Mouse (Mus musculus): Measurements from ENCODE around the gene Agap2. TPM values are rescaled to one million over a fixed set of nuclear protein-coding genes. Genes with fewer than 3 reads are reported as not detected.
A peak's percentile ranks its signal among the peaks of the same experiment; 100 is the strongest.

The Agap2 gene
- total RNA-seq, 2 experiments from 2014 or later: 807 to 841 TPM

DNA sequence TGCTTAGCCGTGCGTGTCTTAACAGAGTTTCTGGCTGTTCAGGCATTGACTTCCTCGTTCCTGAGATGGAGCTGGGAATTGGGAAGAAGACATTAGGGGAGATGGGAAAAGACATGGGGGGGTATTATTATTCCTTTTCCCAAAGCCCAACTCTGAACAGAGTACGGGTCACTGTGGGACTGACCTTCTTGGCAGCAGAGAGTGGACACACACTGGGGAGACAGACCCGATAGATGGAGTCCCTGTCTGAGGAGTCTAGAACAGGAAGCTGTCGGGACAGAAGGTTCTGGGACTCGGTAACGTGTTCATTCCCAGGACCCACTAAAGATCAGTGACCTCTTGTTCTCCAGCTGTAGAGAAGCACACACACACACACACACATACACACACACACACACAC is 567 bp downstream of the Agap2 start:
- no peak for DNase-seq (ENCODE audit: low spot score in 2 of 2)

DNA sequence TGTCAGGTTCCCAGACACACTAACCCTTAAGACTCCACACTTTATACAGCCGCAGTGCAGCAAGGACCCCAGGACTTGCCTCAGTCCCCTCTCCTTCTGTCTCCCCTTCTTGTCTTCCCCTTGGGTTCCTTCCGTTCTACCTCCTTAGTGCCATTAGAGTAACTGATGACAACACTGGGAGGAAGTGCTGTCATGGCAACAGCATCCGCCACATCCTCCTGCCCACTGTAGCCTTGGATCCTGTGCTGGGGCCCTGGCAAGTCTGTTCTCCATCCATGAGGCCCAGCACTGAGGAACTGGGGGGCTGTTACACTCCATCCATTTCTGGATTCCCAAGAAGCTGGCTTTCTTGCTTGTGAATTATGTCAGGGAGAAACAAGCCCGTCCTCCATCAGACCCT is 998 bp downstream of the Agap2 start:
- no peak for DNase-seq (ENCODE audit: low spot score in 2 of 2)

DNA sequence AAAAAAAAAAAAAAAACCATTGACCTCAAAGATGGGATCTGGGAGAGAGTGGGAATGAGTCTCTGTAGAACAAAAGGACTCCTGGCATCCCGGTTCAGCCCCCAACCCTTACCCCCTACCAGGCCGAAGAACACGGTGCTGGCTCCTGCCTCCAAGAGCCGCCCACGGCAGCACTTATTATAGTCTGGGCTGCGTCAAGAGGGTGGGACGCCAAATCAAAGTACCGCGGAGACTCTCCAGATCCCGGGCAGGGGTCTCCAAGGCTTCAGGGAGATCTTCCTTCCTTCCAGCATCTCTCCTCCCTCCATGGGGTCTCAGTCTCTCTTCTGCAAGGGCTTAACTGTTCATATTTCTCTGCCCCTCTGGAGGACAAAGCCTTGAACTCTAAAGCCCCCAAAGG is 2.4 kb downstream of the Agap2 start:
- DNase-seq (ENCODE audit: low spot score in 2 of 2): no peak

DNA sequence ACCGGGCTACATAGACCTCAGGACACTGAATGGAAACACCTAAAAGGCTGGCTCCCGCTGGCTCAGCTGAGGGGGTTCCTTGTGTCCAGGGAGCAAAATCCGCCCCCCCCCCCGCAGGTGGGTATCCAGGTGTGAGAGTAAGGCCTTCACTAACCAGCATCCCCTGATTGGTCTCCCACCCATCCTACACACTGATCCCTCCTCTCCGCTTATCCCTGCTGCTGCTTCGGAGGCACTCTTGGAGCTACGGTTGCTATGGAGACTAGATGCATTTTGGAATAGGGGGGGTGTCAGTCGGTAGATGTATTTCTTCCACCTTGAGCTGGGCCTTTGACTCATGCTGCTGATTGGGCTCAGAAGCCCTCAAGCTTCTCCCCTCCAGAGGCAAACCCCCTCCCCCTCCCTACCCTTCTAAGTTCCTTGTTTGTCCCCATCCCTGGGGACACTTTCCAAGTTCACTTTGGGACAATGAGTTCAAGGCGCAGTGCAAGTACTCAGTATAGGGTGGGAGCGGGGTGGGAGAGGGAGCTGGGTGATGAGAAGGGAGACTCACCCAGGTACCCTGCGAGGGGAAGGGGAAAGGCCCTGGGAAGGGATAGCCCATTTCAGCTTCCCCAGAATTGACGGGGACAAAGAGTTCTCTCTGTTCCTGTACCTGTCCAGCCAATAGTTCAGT is 3.1 kb downstream of the Agap2 start:
- peak in 1 of 2 experiments; percentile 77 for DNase-seq (ENCODE audit: low spot score in 2 of 2)

DNA sequence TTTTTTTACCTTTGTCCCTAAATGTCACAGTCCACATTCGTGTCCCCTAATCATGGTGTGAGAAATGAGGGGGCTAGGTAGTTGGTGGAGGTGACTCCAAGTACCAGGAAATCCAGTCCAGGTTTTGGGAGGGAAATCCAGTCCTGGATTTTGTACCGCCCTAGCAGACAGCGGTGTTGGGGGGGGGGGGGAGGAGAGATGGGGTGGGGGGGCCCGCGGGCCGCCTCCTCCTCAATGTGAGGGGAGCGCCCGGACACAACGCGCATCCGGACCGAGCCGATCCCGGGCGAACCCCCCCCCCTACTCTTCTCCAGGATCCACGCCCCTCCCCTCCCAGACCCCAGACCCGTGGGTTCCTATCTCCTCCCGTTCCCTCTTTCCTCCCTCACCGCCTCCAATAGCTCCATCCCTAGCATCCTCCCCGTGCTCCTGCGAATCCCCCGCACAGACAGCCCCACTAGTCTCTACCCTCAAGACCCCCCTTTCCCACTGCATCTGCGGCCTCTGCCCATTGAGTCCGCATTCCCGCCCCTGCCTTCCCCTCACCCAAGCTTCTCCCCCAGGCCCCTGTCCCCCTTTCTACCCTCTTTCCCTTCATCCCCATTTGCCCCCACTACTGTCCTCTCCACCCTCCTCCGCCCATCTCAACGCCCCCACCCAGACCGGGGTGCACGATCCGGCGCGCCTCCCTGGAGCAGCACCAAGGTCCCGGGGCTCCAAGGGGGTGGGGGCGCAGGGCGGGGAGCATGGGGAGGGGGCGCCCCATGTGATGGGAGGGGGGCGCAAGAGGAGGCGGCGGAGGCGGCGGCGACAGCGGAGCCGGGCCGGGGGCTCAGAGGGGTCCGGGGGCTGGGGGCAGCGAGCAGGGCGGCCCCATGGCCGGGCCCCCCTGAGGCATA is 3.8 kb downstream of the Agap2 start:
- DNase-seq (ENCODE audit: low spot score in 2 of 2): peak in 1 of 2 experiments; percentile 80

DNA sequence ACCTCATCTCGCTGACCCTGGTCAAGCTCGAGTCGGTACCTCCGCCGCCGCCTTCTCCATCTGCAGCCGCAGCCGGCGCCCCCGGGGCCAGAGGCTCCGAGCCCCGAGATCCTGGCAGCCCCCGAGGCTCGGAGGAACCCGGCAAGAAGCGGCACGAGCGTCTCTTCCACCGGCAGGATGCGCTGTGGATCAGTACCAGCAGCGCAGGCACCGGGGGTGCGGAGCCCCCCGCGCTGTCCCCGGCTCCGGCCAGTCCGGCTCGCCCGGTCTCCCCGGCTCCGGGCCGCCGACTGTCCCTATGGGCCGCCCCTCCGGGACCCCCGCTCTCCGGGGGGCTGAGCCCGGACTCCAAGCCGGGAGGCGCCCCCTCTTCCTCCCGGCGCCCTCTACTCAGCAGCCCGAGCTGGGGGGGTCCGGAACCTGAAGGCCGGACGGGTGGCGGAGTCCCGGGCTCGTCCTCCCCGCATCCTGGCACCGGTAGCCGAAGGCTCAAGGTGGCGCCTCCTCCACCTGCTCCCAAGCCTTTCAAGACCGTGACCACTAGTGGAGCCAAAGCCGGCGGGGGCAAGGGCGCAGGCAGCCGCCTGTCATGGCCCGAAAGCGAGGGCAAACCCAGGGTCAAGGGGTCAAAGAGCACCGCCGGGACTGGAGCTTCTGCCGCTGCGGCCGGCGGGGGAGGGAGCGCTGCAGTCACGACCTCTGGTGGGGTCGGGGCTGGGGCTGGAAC is 4.7 kb downstream of the Agap2 start:
- no peak for DNase-seq (ENCODE audit: low spot score in 2 of 2)

DNA sequence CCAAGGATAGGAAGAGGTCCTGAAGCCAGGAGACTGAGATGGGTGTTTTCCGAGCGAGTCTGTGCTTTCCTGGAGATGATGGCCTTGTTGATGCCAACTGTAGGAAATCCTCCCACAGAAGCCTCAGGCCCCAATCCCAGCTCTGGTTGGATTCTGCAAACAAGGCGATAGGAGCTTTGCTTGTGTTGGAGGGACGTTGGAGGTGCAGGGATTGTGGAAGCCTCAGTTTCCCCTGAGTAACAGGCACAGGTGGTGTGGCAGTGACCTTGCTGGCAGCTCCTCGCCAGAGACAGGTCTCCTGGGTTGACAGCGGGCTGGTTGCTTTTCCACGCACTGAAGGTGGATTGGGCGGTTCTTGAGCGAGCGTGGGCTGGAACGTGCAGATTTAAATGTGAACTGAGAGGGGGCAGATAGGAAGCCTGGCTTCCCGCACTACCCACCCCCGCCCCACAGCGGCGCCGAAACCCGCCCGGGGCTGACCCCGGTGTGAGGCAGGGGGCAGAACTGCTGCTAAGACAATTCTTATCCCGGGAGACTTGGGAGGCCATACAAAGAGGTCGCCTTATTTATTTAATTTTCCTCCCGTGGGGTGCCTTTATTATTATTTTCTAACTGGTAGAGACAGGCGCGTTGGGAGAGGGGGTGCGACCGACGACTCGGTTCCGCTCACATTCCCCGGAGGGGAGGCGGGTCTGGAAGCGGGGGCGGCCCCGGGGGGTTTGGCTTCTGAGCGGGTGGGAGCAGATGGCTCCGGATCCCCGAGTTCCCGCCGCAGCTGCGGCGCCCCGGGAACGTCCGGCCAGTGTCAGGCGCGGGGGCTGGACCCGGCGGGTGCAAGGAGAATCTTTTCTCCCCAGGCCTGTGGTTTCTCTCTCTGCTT is 6.1 kb downstream of the Agap2 start:
- peak in 1 of 2 experiments; percentile 80 for DNase-seq (ENCODE audit: low spot score in 2 of 2)

DNA sequence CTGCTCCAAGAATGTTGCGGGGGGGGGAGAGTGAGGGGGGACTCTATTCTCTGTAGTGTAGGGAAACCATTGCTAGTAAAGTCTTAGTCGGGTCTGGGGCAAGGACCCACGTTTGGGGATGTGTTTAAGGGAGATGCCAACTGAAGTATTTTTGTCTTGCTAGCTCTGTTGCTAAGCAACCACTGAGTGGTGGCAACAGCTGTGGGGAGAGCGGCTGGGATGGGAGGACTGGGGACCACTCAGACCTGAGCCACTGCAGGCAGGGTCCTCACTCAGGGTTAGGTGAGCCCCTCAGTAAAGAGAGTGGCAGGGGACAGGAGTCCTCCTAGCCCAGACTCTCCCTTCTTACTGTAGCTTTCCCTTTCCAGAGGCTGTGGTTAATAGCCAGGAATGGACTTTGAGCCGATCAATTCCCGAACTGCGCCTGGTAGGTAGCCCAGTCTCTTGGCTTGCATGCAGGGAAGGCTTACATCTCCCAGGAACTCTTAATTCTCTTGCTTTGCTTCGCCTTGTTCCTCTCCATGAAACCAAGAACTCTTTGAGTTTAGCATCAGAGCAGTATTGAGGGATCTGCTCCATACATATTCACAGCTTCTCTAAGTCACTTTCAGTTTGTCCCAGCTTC is 7.0 kb downstream of the Agap2 start:
- DNase-seq (ENCODE audit: low spot score in 2 of 2): no peak

DNA sequence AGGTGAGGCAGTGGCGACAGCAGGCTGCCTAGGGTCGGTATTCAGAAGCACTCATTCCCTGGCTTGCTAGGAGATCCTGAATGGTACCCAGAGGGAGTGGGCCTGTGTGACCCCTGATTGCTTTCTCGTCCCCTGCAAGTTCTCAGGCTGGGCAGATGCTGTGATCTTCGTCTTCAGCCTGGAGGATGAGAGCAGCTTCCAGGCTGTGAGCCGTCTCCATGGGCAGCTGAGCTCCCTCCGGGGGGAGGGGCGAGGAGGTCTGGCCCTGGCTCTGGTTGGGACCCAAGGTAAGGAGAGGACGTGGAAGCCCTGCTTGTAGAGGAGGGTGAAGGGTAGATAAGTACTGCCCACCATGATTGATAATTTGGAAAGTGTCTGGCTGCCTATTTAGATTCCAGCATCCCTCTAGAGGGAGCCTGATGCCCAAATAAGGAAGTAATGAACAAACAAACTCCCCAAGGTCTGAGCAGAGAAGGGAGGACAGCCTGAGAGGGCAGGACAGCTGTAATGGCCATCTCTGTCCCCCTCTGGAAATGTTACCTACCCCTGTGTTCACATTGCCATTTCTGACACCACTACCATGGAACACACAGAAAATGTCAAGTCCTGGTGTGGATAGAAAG is 8.3 kb downstream of the Agap2 start:
- DNase-seq (ENCODE audit: low spot score in 2 of 2): no peak

DNA sequence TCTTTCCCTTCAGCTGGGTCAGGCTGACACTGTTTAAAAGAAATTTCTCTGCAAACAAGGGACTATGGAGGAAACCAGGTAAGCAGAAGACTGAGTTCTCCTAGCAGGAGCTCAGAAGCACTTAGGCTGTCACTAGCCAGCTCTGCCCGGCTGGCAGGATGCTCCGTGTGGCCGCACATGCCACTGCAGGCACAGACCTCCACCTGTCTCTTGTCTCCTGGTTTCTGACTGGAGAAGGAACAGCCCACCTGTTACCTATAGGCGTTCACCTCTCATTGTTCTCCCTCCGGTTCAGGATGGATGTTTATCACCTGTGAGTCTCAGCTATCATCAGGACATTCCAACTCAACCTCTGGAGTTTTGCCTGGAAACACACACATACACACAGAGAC is 8.8 kb downstream of the Agap2 start:
- DNase-seq (ENCODE audit: low spot score in 2 of 2): no peak

DNA sequence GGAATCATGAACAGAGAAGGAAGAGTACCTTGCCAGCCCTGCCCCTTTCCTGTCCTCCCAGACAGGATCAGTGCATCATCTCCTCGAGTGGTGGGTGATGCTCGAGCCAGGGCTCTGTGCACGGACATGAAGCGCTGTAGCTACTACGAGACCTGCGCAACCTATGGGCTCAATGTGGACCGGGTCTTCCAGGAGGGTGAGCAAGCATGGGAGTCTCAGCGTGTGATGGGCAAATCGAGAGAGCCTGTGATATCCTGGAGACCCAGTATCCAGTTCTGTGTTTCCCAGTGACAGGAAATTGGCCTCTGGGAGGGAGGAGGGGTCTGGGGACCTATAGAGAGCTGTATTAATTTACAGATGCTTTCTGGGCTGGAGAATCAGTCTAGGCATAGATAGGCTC is 10.0 kb downstream of the Agap2 start:
- DNase-seq (ENCODE audit: low spot score in 2 of 2): no peak

DNA sequence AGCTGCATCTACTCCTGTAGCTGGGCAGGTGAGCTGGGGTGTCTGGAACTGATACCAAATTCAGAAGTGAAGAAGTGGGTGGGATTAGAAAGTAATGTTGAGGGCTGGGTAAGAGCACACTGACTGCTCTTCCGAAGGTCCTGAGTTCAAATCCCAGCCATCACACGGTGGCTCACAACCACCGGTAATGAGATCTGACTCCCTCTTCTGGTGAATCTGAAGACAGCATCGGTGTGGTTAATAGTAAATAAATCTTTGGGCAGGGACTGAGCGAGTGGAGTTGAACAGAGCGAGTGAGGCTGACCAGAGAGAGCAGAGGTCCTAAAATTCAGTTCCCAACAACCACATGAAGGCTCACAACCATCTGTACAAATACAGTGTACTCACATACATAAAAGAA is 10.5 kb downstream of the Agap2 start:
- no peak for DNase-seq (ENCODE audit: low spot score in 2 of 2)

DNA sequence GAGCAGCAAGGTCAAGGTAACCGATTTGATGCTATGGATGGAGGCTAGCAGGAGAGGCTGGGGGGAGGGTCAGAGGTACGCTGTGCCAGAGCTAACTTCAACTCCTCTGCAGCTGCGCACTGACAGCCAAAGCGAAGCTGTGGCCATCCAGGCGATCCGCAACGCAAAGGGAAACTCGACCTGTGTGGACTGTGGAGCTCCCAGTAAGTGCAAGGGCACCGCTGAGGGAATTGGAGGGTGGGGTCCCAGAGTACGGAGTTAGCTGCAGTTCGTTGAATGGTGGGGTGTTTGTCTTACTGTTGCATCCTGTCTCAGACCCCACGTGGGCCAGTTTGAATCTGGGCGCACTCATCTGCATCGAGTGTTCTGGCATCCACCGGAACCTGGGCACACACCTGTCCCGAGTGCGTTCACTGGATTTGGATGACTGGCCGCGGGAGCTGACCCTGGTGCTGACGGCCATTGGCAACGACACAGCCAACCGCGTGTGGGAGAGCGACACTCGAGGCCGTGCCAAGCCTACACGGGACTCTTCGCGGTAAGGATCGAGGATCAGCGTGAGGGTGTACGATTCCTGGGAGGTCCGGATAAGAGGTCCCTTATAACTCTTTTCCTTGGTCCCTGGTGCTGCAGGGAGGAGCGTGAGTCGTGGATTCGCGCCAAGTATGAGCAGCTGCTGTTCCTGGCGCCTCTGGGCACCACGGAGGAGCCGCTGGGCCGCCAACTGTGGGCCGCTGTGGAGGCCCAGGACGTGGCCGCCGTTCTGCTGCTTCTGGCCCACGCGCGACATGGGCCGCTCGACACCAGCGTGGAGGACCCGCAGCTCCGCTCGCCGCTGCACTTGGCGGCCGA is 15.7 kb downstream of the Agap2 start:
- no peak for DNase-seq (ENCODE audit: low spot score in 2 of 2)

DNA sequence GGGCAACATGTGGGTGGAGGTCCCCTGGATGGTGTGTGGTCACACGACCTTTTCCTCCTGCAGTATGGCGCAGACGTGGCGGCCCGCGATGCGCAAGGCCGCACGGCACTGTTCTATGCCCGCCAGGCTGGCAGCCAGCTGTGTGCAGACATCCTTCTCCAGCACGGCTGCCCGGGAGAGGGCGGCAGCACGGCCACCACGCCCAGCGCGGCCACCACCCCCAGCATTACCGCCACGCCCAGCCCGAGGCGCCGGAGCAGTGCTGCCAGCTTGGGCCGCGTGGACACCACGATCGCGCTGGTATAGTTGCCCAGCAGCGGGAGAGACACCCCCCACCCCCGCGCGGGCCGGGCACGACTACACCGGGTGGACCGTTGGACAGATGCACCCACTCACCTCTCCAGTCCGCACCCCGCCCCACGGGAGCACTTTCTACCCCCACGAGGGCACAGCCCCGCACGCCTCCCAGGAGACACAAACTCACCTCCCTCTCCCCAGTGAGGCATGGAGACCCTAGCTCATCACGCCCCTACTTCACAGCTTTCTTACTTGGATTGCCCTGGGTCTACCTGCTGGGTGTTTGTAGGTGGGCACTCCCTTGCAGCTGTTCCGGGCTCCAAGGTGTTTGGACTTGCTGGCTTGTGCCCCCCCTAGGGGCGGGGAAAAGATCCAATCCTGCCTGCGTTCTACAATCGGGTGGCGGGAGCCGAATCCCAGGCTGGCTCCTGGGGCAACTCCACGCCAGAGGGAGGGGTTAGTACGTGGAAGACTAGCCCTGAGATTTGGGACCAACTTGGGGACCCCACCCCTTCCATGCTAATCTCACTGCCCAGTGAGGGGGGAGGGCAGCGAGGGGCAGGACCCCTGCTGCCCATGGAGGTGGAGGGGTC is 16.7 kb downstream of the Agap2 start:
- no peak for DNase-seq (ENCODE audit: low spot score in 2 of 2)

DNA sequence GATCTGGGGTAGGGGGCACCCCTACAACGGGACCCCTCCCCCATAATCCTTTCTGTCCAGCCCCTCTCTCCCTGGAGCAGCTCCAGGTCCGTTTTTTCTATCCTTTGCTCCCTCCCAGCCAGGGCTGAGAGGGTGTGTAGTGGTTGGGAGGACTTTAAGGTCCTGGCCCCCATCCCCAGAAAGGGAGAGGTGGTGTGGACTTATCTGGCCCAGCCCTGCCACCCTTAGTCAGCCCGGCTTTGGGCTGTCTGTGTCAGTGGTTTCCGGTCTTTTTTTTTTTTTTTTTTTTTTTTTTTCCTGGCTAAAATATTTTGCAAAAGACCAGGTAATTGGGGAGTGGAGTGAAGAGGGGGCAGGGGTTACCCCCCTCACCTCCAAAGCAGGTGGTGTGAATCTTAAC is 17.7 kb downstream of the Agap2 start:
- no peak for DNase-seq (ENCODE audit: low spot score in 2 of 2)

DNA sequence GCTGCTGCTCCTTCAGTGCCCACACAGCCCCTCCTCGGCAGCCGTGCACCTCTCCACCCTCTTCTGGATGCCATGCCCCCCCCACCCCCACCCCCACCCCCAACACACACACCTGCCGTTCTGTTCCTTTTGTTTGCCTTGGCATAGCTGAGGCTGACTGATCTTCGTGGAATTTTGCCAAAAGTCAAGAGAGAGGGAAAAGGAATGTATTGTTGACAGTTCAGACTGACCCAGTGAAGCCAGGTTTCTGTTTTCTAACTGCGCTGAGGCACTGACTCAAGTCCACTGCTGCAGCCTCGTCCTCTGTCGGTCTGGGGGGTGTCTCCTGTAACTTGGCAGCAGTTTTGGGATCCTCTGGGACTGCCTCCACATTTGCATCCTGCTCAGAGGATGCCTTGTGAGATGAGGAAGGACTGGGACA is 19.3 kb downstream of the Agap2 start:
- DNase-seq (ENCODE audit: low spot score in 2 of 2): peak in 1 of 2 experiments; percentile 44

DNA sequence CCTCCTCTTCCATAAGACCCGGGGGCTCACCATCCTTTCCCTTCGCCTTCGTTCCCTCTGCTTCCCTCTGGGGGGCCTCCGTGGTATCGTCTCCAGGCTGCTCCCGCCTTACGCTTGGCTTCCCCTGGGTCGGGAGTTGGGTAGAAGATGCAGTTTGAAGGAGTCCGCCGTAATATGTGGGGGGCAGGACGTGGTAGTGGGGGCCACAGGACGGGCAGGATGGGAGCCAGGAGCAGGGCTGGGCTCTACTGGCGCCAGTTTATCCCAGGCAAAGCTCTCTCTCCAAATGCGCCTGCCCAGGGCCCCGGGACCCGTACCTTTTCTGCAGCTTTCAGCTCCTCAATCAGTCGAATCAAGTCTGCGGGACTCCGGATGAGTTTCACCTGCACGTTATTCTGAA is 23.4 kb downstream of the Agap2 start:
- DNase-seq (ENCODE audit: low spot score in 2 of 2): no peak

DNA sequence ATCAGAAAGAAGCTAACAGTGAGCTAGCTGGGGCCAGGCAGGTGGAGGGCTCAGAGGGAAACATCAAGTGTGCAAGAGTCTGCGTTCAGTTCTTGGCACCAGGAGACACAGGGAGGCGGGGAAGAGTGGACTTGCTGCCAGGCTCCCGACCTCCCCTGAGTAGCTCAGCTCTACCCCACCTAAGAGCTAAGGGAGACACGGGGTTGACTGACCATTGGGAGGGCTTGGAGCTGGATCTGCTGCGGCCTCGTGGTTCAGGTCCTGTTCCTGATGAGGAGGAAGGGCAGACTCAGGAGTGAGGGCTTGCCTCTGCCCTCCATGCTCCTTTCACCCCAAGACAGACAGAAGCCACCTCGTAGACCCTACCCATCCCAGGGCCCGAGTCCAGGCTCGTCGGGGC is 24.1 kb downstream of the Agap2 start:
- no peak for DNase-seq (ENCODE audit: low spot score in 2 of 2)
